Mouse (Mus musculus) bone marrow, adult 2 months (tissue): ENCODE results near the gene Tprkb. TPM values are rescaled to one million over a fixed set of nuclear protein-coding genes. Genes with fewer than 3 reads are reported as not detected.
"Not testable (repeated sequence)": the region's sequence is repeated elsewhere in the genome, so short reads cannot be mapped to it uniquely, and the experiment has no call there.

ENCODE experiments used
- H3K27ac ChIP-seq: fragments of 200-500 bp; 2 replicates; pipeline ENCODE4 v1.5.1; 2012; ENCODE audit warnings: low read depth, mild to moderate bottlenecking, control low read depth, inconsistent platforms, low read length; ENCODE audit not compliant: control insufficient read depth, poor library complexity, insufficient read depth
- H3K4me1 ChIP-seq: fragments of 200-500 bp; 2 replicates; pipeline ENCODE4 v1.6.1; 2011; ENCODE audit warnings: low read length; ENCODE audit not compliant: control insufficient read depth, insufficient read depth
- H3K4me3 ChIP-seq: fragments of 200-500 bp; replicated peaks from 2 replicates; pipeline ENCODE3; 2011; ENCODE audit warnings: mild to moderate bottlenecking, low read depth, low read length, control low read depth; ENCODE audit not compliant: control insufficient read depth
- CTCF ChIP-seq: fragments of 200-500 bp; IDR thresholded peaks from 2 replicates; pipeline ENCODE4 v1.5.1; 2011; ENCODE audit warnings: low read length, control low read depth; ENCODE audit not compliant: control insufficient read depth, insufficient read depth
- POLR2A ChIP-seq: fragments of 200-500 bp; IDR thresholded peaks from 2 replicates; pipeline ENCODE4 v1.6.1; 2011; ENCODE audit warnings: low read depth, mild to moderate bottlenecking, control low read depth, low read length, borderline replicate concordance; ENCODE audit not compliant: control insufficient read depth
- WGBS: fragments of 180-500 bp; shearing (Covaris S2); methylation state at CpG from one replicate; pipeline ENCODE4 v1.1.7; 2018; 5-methylcytosine and 5-hydroxymethylcytosine counted together
- polyA plus RNA-seq: library from polyadenylated mRNA; stranded (reverse); fragments of >200 nt; gene quantifications from 2 replicates; pipeline ENCODE4 v1.2.4, GENCODE M21; 2011; ENCODE audit warnings: low replicate concordance; ENCODE audit not compliant: missing spikeins, insufficient read depth, insufficient read length

Gene Tprkb
- polyA plus RNA-seq, 1 experiment, result 10.1 TPM

DNA sequence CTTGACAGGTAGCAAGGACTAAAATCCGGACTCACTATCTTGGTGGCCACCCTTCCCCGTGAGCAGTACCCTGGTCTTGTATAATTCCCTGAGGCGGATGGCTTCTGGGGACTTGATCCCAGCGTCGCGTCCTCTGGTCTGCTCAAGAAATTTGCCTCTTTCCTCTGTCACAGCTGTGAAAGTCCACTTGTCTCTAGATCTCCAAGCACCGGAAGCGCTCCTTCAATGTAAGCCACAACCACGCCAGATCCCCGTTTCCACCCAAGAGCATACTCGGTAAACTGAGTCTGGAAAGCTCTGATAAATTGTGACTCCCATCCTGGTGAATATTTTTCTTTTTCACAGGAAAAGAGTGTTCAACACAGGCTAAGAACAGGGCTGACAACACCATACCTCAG is 3.5 kb downstream of the Tprkb start:
- no peak for TF ChIP-seq POLR2A
- no peak for TF ChIP-seq CTCF
- H3K27ac ChIP-seq, result peak overlapping the region; percentile 95
- peaks cover 2% of the 10 kb centered on the region; the same call in 1 of the 2 replicates for H3K4me1 ChIP-seq
- peak overlapping the region; percentile 98 for H3K4me3 ChIP-seq
- under 1% methylated on average over 11 of the region's 11 CpGs for WGBS

DNA sequence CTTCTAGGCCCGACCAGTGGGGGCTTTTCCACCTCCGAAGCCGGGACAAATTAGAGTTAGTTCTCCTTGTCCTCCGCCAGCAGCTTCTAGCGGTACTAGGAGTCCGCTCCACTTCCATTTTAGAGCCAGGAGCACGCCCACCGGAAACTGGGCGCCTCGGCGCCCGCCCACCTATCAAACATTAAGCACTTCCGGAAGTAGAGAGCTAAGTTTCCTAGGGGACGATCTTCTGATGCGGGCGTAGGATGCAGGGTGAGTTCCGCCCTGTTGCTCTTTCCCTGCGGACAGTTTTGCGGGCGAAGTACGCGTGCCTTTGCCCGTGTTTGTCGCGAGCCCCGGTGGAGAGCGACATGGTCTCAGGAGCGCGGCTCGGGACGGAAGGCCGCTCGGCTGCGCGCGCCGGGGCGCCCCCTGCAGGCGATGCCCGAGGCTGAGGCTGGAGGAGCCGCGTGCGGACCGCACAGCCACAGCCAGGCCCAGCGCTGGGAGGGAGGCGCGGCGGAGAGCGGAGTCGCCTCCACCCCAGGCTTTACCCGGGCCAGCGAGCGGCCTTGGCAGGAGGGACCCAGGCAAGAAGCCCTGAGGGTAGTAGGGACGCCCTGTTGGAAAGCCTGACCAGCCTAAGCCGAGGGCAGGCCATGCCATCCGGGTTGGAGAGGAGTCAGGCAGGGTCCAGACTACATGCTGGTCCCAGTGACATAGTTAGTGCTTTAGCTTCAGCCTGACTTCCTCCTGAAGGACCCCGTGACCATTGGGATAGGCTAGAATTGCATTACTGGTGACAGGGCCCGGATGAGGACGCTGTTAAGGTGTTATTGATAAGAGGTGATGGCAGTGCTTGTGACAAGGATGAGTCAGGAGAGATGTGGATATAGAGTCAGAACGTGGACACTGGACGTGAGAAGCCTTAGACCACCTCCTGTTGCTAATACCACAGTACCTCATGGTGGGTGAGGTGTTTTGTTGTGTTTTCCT is 4.2 kb downstream of the Tprkb start, which contains the start of gene Nat8f1:
TSS of gene Nat8f1 (minus strand) at position 149 of the 975 bp plus-strand sequence.
- 1% methylated on average over 61 of the region's 61 CpGs for WGBS
- peak; percentile 39; the same call in 1 of the 2 replicates for TF ChIP-seq CTCF
- not testable (repeated sequence) for H3K4me1 ChIP-seq
- peak within 1 kb of the TSS; percentile 95 for H3K27ac ChIP-seq
- peak within 1 kb of the TSS; percentile 98 for H3K4me3 ChIP-seq

DNA sequence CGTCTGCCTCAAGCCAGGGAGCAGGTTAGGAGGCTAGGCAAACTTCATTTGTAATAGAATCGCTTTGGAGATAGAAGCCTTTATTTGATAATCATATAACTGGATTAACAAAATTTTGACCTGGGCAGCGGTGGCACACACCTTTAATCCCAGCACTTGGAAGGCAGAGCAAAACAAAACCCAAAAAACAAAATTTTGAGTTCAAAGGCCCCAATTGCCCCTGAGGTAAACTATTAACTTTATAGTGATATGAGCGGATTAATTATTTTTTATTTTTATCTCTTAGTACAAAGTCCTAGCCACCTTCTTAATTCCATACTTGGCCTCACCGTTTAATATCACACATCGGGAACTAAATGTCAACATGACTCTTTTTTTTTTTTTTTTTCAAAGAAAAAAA is 4.9 kb downstream of the Tprkb start:
- Histone ChIP-seq H3K4me1 (peaks cover 2% of the 10 kb centered on the region; the same call in 1 of the 2 replicates), H3K4me3 (peak overlapping the region; percentile 49), H3K27ac (no peak overlapping the region)
- TF ChIP-seq CTCF, result no peak
- no peak for TF ChIP-seq POLR2A
- WGBS, result 80% methylated on average over 6 of the region's 6 CpGs

DNA sequence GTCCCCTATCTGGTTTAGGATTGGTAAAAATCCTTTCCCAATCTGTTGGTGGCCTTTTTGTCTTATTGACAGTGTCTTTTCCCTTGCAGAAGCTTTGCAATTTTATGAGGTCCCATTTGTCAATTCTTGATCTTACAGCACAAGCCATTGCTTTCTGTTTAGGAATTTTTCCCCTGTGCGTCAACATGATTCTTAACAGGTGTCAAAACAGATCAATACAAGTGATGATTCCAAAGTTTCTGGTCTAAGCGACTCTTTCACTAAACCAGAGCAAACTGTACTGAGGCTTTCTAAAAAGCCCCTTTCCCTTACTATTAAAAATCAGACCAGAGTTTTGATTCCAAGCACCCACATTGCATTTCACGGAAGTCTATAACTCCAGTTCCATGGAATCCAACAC is 6.7 kb downstream of the Tprkb start:
- not testable (repeated sequence) for H3K4me3 ChIP-seq, H3K4me1 ChIP-seq, H3K27ac ChIP-seq
- 93% methylated on average over 3 of the region's 3 CpGs for WGBS

DNA sequence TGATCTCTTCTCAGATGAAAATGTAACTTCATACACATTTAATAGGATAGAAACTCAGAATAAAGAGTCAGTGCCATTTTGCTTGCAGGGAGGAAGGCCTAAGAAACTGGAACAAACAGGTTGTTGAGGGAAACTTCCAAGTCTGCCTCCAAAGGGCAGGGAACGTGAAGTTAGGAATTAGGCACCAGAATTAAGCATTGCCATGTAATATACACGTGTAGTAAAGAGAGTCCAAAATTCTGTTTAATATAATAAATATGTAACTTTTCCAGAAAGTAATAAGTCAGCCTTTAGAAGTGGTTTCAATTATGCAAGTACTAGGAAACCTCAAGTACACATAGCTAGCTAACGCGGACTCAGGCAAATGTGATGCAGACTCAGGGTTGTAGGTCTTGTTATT is 7.7 kb downstream of the Tprkb start:
- H3K4me1 ChIP-seq, result peaks cover 2% of the 10 kb centered on the region; the same call in 1 of the 2 replicates
- no peak for TF ChIP-seq POLR2A
- H3K27ac ChIP-seq, result no peak overlapping the region
- no peak overlapping the region for H3K4me3 ChIP-seq
- 86% methylated on average over 4 of the region's 4 CpGs for WGBS

DNA sequence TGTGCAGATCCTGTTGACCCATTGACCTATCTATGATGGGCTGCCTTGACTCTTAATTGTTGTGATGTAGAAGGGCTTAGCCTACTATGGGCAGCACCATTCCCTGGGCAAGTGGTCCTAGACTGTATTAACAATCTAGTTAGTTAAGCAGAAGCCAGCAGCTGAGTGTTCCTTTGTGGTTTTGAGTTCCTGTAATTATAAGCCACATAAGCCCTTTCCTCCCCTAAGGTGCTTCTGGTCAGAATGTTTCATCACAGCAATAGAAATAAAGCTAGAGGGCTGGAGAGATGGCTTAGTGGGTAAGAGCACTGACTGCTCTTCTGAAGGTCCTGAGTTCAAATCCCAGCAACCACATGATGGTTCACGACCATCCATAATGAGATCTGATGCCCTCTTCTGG is 12.0 kb downstream of the Tprkb start:
- Histone ChIP-seq H3K4me3 (no peak overlapping the region), H3K4me1 (no peaks in the 10 kb centered on the region), H3K27ac (no peak overlapping the region)
- WGBS, result 76% methylated on average over 1 of the region's 1 CpGs
- no peak for TF ChIP-seq POLR2A
- no peak for TF ChIP-seq CTCF

DNA sequence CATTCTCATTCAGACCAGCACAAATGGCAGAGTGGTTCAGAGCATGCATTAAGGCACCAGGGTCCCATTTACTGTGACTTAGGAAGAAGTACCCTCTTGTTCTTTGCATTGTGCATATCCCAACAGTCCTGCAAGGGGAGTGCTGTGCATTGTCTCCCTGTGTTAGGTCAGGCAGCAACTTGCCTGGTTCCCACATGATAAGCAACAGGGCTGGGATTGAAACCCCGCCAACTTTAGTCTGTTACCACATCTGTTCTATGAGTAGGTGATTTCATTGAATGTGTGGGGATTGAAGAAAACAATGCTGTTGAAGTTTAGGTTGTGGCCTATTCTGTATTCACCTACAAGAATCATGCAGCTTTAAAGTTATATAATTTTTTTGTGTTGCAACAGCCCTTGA is 15.0 kb downstream of the Tprkb start:
- Histone ChIP-seq H3K4me1 (no peaks in the 10 kb centered on the region), H3K27ac (no peak overlapping the region), H3K4me3 (no peak overlapping the region)
- TF ChIP-seq POLR2A (no peak), CTCF (no peak)
- WGBS, result 57% methylated on average over 1 of the region's 1 CpGs

DNA sequence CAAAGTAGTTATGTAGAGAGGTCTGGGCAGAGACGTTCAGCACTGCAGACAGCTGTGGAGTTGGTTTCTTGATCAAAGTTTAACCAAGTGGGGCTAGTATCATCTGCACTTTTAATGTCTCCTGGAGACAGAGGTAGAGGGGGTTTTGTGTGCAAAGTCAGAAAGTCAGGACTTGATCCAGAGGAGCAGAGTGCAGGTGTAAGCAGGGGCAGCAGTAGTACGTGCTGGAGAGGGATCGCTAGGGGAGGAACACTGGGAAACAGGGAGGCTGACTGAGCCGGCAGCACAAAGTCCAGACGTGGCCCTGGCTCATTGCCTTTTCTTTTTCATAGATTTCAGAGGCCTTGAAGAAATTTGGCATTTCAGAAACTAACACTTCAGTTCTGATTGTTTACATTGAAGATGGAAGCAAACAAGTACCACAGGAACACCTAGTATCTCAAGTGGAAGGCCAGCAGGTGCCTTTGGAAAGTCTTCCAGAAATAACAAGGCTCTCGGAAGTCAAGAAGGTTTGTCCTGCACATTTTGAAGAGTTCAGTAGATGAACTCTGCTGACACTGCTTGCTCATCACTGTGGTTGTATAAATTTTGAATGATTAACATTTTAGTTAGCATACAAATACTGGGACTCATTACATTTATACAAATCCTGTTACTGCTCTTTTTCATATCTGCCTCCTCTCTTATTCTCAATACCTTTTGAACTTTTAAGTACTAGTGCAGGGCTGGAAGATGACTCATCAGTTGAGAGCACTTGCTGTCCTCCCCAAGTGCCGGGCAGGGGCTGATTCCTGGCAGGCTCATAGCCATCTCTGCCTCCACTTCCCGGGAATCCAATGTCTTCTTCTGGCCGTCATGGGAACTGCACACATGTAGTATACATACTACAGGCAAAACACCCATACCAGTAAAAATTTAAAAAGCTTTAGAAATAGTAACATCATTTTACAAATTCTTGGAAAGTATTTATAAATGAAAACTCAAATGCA is 16.1 kb downstream of the Tprkb start:
- TF ChIP-seq POLR2A, result no peak
- TF ChIP-seq CTCF, result no peak
- Histone ChIP-seq H3K4me1 (no peaks in the 10 kb centered on the region), H3K27ac (no peak overlapping the region), H3K4me3 (no peak overlapping the region)
- 87% methylated on average over 9 of the region's 9 CpGs for WGBS
